ENCODE assay signal across 7 mouse cellular contexts in the genomic region with DNA sequence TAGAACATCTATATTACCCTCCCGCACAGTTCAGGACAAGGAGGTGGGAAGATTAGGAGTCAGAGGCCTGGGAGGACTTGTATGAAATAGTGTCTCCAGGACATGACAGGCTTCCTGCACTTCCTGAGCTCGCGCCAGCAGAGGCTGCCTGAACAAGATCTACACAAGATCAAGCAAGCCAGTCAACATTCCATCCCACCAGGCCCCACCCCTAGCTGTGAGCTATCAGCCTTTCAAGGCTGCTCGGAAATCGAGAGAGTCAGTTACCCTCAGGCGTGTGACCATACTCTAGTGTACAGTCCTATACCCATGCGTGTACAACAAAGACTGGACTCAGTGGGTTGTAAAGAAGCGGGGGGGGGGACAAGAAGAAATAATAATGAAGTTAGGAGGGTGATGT.
"Had no signal": no experiment of that assay in that cellular context is flagged by ENCODE, and none has a peak within 500 bp of the region (broad histone marks: within the 10 kb centered on the region; RNA-seq: fewer than 3 reads in every experiment).

No protein-coding gene starts in this region.

- DNase-seq: liver, postnatal 0 days; lung, adult 2 months; lung, postnatal 14 days; lung, postnatal 36 days; right cerebral cortex, postnatal 14 days; thymus, adult 2 months; thymus, postnatal 36 days had no signal
